Mouse (Mus musculus): ENCODE results near the gene Gm21958.

DNA sequence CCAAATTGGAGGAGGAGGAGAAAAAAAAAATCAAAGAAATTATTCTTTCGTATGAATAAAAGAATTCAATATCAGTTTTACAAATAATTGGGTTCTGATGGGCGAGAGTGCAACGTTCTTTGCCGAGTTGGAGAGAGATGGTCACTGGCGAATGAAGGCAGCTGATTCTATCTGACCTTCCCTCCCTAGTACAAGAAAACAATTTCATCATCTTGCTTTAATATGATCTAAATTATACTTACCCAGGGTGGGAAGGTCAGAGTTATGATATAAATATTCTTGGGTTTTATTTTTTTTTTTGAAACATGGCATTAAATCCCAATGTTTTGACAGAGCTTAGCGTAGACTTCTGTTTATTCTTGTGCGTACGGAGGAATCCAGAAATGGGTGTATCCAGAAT, 43.3 kb upstream of the Gm21958 start:
- TF ChIP-seq TCF12 (IDR thresholded peaks at IDR 0.05; ENCODE audit: insufficient read depth, poor library complexity, severe bottlenecking) (no peak), POLR2A (IDR thresholded peaks at IDR 0.05; ENCODE audit: insufficient read length, low read depth) (no peak), CEBPB (IDR thresholded peaks at IDR 0.05; ENCODE audit: insufficient read depth, poor library complexity, severe bottlenecking) (no peak), MAX (IDR thresholded peaks at IDR 0.05; ENCODE audit: low read depth) (no peak), REST (IDR thresholded peaks at IDR 0.05; ENCODE audit: insufficient read depth, insufficient read length) (no peak), SRF (IDR thresholded peaks at IDR 0.05; ENCODE audit: control insufficient read depth, insufficient read length, low read depth) (no peak), MYOD1 (IDR thresholded peaks at IDR 0.05; ENCODE audit: control insufficient read depth in 1 of 3, insufficient read length in 2 of 3, low read depth in 2 of 3) (no peak), E2F4 (IDR thresholded peaks at IDR 0.05; ENCODE audit: insufficient read depth) (no peak), USF1 (IDR thresholded peaks at IDR 0.05; ENCODE audit: low read depth) (no peak)
